Mouse (Mus musculus) heart, postnatal 0 days (tissue): ENCODE results near the gene Krt1.

Experiments used
- CTCF ChIP-seq: IDR thresholded peaks from 2 replicates; pipeline ENCODE4 v1.5.1; 2016; ENCODE audit warnings: antibody characterized with exemption, control low read depth, low read depth
- EP300 ChIP-seq: IDR thresholded peaks from 2 replicates; pipeline ENCODE4 v1.6.1; 2016; ENCODE audit warnings: antibody characterized with exemption, low read depth

- TF ChIP-seq CTCF (no peak), EP300 (no peak)
Measured at GRCm38 (mm10) chr15:101829441-101829840, 21.2 kb downstream of the Krt1 start.
